Mouse (Mus musculus) small intestine, adult 10 weeks (tissue): ENCODE results near the gene Anapc11. TPM values are rescaled to one million over a fixed set of nuclear protein-coding genes. Genes with fewer than 3 reads are reported as not detected.

ENCODE experiments used
- polyA plus RNA-seq: library from polyadenylated mRNA; stranded (reverse); fragments of 350-450 nt; fragmentation: Illumina TruSeq; extraction: RNeasy Lipid Tissue Mini Kit (QIAGEN cat#74804); gene quantifications from one replicate; pipeline ENCODE4 v1.2.3, GENCODE M21; 2014; ENCODE audit warnings: low replicate concordance

Anapc11 gene
- polyA plus RNA-seq, result 8.2 TPM

DNA sequence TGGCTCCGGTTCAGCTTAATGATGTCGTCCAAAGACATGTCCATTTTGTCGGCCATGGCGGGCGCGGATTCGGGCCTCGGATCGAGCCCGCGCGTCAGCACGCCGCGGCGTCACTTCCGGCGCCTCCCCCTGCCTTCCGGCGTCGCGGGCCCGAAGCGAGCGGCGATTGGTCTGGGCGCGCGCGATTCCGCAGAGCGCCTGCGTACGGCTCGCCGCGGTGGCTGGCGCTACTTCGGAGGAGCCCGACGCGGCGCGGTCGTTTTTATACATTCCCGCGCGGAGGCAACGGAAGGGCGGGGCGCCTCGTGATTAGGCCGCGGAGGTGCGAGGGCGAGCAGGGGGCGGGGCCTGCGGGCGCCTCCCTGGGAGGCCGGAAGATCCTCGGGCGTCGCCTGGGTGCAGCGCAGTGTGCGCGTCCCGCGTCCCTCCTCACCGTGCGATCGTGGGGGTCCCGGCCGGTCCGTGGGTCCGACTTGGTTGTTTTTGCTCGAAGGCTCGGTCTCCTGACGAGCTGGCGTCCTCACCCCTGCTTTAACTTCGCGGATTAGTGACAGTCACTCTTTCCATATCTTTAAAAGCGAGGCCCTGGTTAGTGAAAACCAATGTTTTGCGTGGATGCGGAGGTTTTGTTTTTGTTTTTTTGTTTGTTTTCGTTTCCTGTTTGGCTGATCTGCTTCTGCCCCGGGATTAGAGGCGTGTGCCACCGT, at the start of gene Anapc11, which contains the start of gene Alyref:
Gene Anapc11 (plus strand): TSS at position 139 of the 707 bp plus-strand sequence.
Gene Alyref (minus strand): TSS at position 83 of the 707 bp plus-strand sequence.

DNA sequence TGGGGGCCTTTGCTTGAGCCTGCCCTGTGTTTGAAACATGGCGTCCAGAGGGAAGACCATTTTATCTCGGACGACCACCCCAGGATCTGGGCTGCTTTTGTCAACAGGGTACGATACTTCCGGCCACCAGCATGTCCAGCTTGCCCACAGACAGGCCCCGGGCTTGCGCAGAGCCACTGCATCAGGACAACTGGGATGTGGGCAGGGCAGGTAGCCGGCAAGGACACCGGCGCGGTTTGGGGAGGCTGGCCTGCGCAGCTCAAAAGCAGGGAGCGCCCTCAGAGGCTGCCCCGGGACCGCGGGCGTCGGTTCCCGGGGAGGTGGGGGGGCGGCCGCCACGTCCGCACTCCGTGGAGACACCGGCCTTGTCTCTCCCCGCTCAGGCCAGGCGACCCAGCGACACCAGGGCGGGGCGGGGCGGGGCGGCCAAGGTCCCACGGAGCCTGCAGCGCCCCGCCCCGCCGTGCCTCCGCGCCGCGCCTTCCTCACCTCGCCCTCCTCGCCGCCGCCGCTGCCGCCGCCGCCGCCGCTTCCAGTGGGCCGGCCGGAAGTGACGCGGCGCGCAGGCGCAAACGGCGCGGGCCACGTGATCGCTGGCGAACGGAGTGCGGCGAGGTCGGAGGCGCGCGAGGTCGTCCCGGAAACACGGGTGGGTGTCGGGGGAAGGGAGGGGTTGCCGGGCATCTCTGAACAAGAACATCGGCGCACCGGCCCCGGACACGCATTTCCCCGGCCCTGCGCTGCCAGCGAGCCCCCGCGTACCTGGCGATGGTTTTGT, 48.9 kb upstream of the Anapc11 start, which contains the start of gene Mcrip1:
Gene Mcrip1 (minus strand): TSS at position 560 of the 778 bp plus-strand sequence.

DNA sequence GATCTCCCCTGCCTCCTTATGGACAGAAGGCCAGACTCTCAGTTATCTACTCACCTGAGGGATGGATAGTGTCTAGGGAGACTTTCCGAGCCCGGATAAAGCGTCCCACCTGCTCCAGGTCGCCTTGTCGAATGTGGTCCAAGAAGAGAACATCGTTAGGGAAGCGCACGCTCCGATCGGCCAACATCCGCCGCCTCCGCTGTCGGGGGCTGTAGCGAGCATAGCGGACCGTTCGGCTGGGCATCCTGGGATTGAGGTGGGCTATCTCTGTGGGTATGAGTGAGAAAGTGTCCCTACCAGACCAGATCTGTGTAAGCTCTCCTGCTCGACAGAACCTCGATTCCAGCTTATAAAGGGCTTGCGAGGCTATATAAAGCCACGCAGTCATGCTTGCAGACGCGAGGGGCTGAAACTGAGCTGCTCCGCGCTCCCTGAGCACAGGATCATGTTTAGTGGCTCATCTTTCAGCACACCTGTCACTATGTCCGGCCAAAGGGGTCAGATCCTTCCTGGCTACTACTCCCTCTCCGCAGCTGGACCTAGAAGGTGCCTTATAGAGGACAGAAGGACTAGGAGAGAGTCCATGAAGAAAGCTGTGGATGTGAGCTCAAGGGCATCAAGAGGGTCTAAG, 47.3 kb upstream of the Anapc11 start, which contains the start of gene Ppp1r27:
Gene Ppp1r27 (minus strand): TSS at position 323 of the 631 bp plus-strand sequence.

DNA sequence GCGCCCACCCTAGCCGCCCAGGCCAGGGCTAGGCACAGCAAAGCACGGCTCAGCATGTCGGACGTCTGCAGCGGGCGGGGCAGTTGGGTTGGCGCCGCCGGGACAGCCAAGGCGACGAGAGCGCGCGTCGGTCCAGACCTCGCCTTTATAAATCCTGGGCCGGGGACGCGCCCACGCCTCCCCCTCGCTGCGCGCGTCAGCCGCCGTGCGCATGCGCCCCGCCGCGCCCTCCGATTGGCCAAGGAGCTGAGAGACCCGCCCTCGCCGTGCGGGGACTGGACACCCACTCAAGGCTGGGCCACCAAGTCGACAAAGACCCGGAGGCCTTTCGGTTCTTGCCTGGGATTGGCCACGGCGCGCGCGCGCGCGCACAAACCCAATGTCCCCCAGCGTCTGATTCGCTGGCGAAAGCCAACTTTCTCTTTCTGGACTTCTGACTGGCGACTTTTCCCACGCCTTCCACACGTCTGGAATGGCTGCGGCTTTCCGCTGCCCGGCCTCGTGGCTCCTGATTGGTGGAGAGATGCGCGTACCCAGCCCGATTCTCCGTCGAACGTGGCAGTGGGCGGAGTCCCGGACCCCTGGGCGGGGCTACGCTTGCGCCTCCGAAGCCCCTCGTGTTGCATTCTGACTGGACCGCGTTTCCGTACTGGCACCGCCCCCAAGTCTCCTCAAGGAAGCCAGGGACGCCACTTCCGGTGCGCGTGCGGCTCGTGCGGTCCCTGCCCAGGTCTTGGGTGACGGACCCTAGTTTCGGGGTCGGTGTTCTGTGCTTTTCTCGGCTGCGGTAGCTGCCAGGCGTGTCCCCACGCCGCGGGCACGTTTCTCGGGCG, 25.3 kb upstream of the Anapc11 start, which contains the start of gene P4hb:
Gene P4hb (minus strand): TSS at position 502 of the 833 bp plus-strand sequence.

DNA sequence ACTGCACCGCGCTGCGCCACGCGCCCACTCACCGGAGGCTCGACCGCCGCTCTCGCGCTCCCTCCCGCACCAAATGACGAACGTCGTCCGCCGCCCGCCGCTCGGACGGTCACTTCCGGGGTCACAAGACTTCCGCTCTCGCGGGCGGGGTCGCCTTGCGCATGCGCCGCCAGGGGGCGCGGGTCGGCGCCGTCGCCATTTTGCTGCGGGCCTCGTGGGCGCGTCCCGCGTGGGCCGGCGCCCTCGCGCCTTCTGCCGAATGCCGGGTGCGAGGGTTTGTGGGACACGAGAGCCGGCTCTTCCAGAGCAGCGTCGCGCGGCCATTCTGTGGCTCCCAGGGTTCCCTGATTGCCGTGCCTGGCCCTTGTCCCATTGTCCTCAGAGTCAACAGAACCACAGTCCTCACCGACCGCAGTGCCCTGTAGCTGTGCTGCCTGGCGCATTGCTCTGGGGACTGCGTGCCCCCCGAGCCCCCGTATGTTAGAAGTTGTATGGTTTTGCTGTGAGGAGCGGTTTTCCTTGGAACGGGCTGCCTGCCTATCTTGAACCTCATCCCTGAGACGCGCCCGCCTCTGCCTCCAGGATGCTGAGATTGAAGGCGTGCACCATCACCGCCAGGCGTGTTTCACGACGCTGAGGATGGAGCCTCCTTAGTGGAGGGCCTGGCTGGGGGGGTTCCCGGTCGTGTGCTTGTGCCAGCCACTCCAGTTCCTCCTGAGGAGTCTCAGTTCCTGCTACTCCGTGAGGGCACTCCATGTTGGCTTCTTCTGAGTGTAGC, 16.5 kb upstream of the Anapc11 start, which contains the start of gene Arhgdia:
Gene Arhgdia (minus strand): TSS at position 135 of the 778 bp plus-strand sequence.

DNA sequence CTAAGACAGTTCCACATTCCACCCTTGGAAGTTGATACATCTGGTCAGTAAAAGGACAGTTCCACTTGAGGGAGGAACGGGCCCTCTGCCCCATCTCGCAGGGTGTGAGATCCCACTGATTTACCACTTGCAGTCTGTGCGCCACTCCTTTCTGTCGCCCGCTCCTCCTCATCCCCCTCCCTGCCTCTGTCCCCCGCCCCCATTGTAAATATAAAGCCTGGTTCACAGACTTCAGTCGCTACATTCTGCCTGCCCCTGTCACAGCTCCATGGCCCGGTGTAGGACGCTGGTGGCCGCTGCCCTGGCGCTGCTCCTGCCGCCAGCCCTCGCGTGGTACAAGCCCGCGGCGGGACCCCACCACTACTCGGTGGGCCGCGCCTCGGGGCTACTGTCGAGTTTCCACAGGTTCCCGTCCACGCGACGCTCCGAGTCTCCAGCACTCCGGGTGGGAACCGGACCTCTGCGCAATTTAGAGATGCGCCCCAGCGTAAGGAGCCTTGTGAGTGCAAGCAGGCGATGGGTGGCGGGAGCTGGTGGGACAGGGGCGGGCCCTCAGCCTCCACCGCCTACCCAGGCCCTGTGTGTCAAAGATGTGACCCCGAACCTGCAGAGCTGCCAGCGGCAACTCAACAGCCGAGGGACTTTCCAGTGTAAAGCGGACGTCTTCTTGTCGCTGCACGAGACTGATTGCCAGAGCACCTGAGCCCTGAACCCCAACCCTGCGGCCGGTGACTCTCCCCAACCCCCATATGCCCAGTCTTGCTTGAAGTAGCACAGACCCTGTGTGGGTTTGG, 10.2 kb downstream of the Anapc11 start, which contains the start of gene Npb:
Gene Npb (plus strand): TSS at position 237 of the 794 bp plus-strand sequence.

DNA sequence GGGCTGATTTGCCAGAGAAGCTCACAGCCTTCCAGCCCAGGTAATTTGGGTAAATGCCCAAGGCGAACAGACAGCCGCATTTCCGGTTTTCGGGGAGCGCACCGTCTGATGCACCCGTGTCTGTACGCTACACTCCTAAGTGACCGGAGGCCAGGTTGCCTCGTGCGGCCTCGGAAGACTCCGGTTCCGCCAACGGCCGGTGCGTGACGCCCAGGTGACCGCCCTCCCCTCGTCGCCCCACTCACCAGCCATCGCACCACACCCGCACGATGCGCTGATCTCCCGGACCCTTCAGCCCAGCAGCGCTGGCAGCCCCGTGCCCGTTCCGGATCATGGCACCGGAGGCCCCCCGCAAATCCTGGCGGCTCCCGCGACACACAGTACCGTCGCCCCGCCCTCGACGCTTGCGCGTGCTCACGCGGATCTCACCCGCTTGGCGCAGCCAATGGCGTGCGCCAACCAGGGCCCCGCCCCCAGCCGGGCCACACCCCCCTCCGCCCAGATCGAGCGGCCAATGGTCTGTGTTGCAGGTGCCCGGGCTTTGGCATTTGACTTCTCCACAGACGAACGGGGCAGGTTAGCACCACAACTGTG, 19.4 kb downstream of the Anapc11 start, which contains the start of gene Pcyt2:
Gene Pcyt2 (minus strand): TSS at position 418 of the 594 bp plus-strand sequence.

DNA sequence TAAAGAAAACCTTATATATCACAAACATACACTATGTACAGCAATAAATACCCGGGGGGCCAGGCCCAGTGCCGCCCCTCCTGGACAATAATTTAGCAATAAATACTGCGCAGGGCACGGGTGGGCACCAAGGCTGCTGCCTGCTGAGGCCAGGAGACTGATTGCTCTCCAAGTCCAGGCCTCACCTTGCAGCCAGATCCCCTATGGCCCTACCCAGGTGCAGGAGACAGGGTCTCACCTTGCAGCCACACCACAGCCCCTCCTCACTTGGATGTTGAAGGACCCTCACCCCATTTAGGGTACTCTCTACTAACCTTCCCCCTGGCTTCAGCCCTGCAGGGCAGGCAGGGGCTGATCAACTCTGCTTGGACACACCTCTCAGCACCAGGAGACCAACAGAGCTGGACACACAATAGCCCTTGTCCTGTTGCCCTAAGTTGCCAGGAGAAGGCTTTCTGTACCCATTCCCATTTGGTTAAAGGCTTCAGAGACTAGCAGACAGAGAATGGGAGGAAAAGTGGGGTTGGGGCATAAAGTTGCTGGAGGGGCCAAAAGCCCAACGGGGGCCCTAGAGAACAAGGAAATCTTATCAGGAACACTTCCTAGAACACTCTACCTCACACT, 27.0 kb downstream of the Anapc11 start, which contains the start of gene Sirt7:
Gene Sirt7 (minus strand): TSS at position 89 of the 624 bp plus-strand sequence.

DNA sequence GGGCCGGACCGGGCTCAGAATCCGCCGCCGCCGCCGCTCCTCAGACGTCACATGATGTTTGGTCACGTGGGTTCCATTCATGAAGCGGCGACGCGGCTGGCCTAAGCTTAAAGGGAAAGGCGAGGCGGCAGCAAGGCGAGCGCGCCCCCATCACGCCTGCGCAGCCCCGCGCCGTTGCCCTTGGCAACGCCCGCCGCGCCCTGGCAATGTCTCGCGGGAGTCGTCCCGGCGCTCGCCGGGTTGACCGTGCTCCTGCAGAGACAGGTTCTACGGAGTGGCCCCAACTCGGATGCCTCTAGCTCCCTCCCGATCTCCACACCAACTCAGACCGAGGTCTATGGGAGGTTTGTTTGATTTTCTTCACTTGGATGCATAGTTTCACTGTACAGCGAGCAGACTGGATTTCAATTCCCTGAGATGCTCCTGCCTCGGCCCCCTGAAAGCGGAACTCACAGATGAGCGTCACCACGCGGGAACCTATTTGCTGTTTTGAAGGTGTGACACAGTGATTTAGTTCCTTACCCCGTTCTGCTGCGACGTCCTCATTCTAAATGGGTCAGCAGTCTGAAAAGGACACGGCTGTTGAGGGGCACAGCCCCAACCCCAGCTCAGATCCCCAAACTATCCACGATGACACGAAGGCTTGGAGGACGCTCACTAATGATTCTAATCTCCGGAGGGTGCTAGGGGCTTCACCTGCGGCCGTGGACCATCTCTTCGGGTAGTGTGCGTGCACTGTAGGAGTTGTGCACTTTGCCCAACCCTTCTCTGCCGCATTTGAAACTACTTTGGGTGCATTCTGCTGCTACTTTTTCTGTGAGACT, 35.5 kb downstream of the Anapc11 start, which contains the start of gene Mafg:
Gene Mafg (minus strand): TSS at position 81 of the 824 bp plus-strand sequence.

DNA sequence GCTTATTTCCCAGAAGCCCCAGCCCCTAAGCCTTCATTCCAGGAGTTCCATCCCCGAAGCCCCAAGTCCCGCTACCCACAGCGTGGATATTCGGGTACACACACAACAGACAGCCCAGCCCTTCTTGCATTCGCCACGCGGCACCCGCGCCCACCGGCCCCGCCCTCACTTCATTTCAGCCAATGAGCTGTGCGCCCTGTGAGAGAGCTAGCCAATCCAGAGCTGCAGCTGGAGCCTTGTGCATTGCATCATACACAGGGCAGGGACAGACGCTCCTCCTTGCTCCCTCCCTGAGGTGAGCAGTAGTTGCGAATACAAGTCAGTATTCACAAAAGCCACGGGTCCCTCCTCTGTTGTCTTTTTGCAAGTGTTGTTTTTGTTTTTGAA, 45.4 kb downstream of the Anapc11 start, which contains the start of gene Pycr1:
Gene Pycr1 (minus strand): TSS at position 169 of the 387 bp plus-strand sequence.

DNA sequence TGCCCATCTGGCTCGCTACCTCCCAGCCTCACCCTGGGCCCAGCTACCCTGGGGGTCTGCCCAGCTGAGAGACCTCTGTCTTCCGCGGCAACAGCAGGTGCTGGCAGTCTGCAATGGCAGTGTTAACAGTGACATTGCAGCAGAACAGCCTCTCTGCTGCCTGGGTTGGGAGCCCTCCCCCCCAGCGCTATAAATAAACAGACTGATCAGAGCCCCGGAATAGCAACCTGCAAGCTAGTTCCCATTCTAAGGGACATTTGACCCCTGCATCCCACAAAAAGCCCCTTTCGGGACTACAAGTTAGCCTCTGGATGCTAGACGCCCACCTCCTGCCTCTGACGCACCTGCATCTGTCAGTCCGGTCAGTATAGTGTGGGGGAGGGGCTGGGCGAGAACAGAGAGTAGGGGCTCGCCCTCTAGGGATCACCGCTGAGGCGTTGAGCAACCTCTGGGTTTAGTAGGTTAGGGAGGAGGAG, 49.8 kb downstream of the Anapc11 start, which contains the start of gene Myadml2:
Gene Myadml2 (minus strand): TSS at position 158 of the 476 bp plus-strand sequence.

Other genes with a start within 250 kb of the Anapc11 start
- 737 TPM for gene Actg1, start 249.9 kb upstream of the Anapc11 start, polyA plus RNA-seq
- not detected for gene Fscn2, start 236.9 kb upstream of the Anapc11 start, polyA plus RNA-seq
- 0.19 TPM for gene Faap100, start 219.7 kb upstream of the Anapc11 start, polyA plus RNA-seq
- 10.0 TPM for gene Nploc4, start 160.7 kb upstream of the Anapc11 start, polyA plus RNA-seq
- gene Tspan10, start 155.8 kb upstream of the Anapc11 start, polyA plus RNA-seq, result not detected
- not detected for gene Pde6g, start 144.9 kb upstream of the Anapc11 start, polyA plus RNA-seq
- gene Oxld1, start 140.4 kb upstream of the Anapc11 start, polyA plus RNA-seq, result not detected
- gene Ccdc137, start 140.3 kb upstream of the Anapc11 start, polyA plus RNA-seq, result 6.7 TPM
- 5.3 TPM for gene Arl16, start 130.8 kb upstream of the Anapc11 start, polyA plus RNA-seq
- gene Mrpl12, start 113.8 kb upstream of the Anapc11 start, polyA plus RNA-seq, result 1.6 TPM
- 1.6 TPM for gene Slc25a10, start 106.6 kb upstream of the Anapc11 start, polyA plus RNA-seq
- gene Gcgr, start 67.7 kb upstream of the Anapc11 start, polyA plus RNA-seq, result not detected
- not detected for gene Mcrip1, start 48.7 kb upstream of the Anapc11 start, polyA plus RNA-seq
- not detected for gene Ppp1r27, start 47.3 kb upstream of the Anapc11 start, polyA plus RNA-seq
- gene P4hb, start 25.2 kb upstream of the Anapc11 start, polyA plus RNA-seq, result 728 TPM
- gene Arhgdia, start 16.8 kb upstream of the Anapc11 start, polyA plus RNA-seq, result 24.2 TPM
- 18.5 TPM for gene Alyref, start 56 bp upstream of the Anapc11 start, polyA plus RNA-seq
- gene Npb, start 10.1 kb downstream of the Anapc11 start, polyA plus RNA-seq, result not detected
- gene Pcyt2, start 19.5 kb downstream of the Anapc11 start, polyA plus RNA-seq, result 28.6 TPM
- 9.2 TPM for gene Sirt7, start 26.8 kb downstream of the Anapc11 start, polyA plus RNA-seq
- gene Mafg, start 35.2 kb downstream of the Anapc11 start, polyA plus RNA-seq, result 10.0 TPM
- 1.4 TPM for gene Pycr1, start 45.3 kb downstream of the Anapc11 start, polyA plus RNA-seq
- gene Myadml2, start 49.7 kb downstream of the Anapc11 start, polyA plus RNA-seq, result not detected
- not detected for gene Notum, start 62.8 kb downstream of the Anapc11 start, polyA plus RNA-seq
- gene Aspscr1, start 74.6 kb downstream of the Anapc11 start, polyA plus RNA-seq, result 3.6 TPM
- not detected for gene Cenpx, start 115.3 kb downstream of the Anapc11 start, polyA plus RNA-seq
- gene Lrrc45, start 115.5 kb downstream of the Anapc11 start, polyA plus RNA-seq, result 0.33 TPM
- gene Rac3, start 123.0 kb downstream of the Anapc11 start, polyA plus RNA-seq, result not detected
- not detected for gene Dcxr, start 128.9 kb downstream of the Anapc11 start, polyA plus RNA-seq
- not detected for gene Cbr2, start 133.7 kb downstream of the Anapc11 start, polyA plus RNA-seq
- not detected for gene Hmga1b, start 164.4 kb downstream of the Anapc11 start, polyA plus RNA-seq
- gene Rfng, start 185.8 kb downstream of the Anapc11 start, polyA plus RNA-seq, result not detected
- gene Gps1, start 185.9 kb downstream of the Anapc11 start, polyA plus RNA-seq, result 4.1 TPM
- gene Dus1l, start 198.0 kb downstream of the Anapc11 start, polyA plus RNA-seq, result 2.2 TPM
- 1.3 TPM for gene Fasn, start 226.1 kb downstream of the Anapc11 start, polyA plus RNA-seq